Mouse (Mus musculus): ENCODE results near the gene Kit. TPM values are rescaled to one million over a fixed set of nuclear protein-coding genes. Genes with fewer than 3 reads are reported as not detected.

Gene Kit
- total and polyA plus RNA-seq, 2 experiments, result 2.4 to 4.0 TPM

GRCm38 (mm10) chr5:75650566-75650965 lies 75.8 kb downstream of the Kit start:
- H3K79me2 ChIP-seq (ENCODE audit: control insufficient read depth, insufficient read depth, low read length), result no peaks in the 10 kb centered on the region
- no peaks in the 10 kb centered on the region for H3K4me1 ChIP-seq (ENCODE audit: control insufficient read depth, insufficient read depth, low read length)
- no peak overlapping the region for H3K27ac ChIP-seq (replicated peaks; ENCODE audit: insufficient read depth, low read depth, low read length)
- no peak for DNase-seq (ENCODE audit: extremely low read depth, low read depth, low spot score)
- no peak overlapping the region for H3K4me3 ChIP-seq (ENCODE audit: insufficient read depth, low read depth, low read length)
- no peaks in the 10 kb centered on the region for H3K36me3 ChIP-seq (ENCODE audit: control insufficient read depth, insufficient read depth, low read length)
- H3K9ac ChIP-seq (ENCODE audit: low read depth, low read length), result no peak overlapping the region
- no peaks in the 10 kb centered on the region for H3K27me3 ChIP-seq (ENCODE audit: control insufficient read depth, insufficient read depth, low read length)
- TF ChIP-seq POLR2A (IDR thresholded peaks at IDR 0.05; ENCODE audit: extremely low read depth, insufficient read depth, low read length) (no peak), CTCF (IDR thresholded peaks at IDR 0.05; ENCODE audit: low read depth, low read length) (no peak)
- WGBS, result 85% methylated on average over 8 of the region's 8 CpGs

GRCm38 (mm10) chr5:75653431-75653830 lies 78.7 kb downstream of the Kit start:
- 88% methylated on average over 8 of the region's 8 CpGs for WGBS
- H3K4me3 ChIP-seq (ENCODE audit: insufficient read depth, low read depth, low read length), result no peak overlapping the region
- H3K27me3 ChIP-seq (ENCODE audit: control insufficient read depth, insufficient read depth, low read length), result no peaks in the 10 kb centered on the region
- H3K79me2 ChIP-seq (ENCODE audit: control insufficient read depth, insufficient read depth, low read length), result no peaks in the 10 kb centered on the region
- TF ChIP-seq CTCF (IDR thresholded peaks at IDR 0.05; ENCODE audit: low read depth, low read length) (no peak), POLR2A (IDR thresholded peaks at IDR 0.05; ENCODE audit: extremely low read depth, insufficient read depth, low read length) (no peak)
- H3K4me1 ChIP-seq (ENCODE audit: control insufficient read depth, insufficient read depth, low read length), result no peaks in the 10 kb centered on the region
- no peak overlapping the region for H3K9ac ChIP-seq (ENCODE audit: low read depth, low read length)
- no peak for DNase-seq (ENCODE audit: extremely low read depth, low read depth, low spot score)
- no peaks in the 10 kb centered on the region for H3K36me3 ChIP-seq (ENCODE audit: control insufficient read depth, insufficient read depth, low read length)
- no peak overlapping the region for H3K27ac ChIP-seq (replicated peaks; ENCODE audit: insufficient read depth, low read depth, low read length)

- no peak overlapping the region for H3K27ac ChIP-seq (replicated peaks; ENCODE audit: insufficient read depth, low read depth, low read length)
- H3K4me1 ChIP-seq (ENCODE audit: control insufficient read depth, insufficient read depth, low read length), result no peaks in the 10 kb centered on the region
- 90% methylated on average over 6 of the region's 6 CpGs for WGBS
- no peaks in the 10 kb centered on the region for H3K79me2 ChIP-seq (ENCODE audit: control insufficient read depth, insufficient read depth, low read length)
- no peak for TF ChIP-seq CTCF (IDR thresholded peaks at IDR 0.05; ENCODE audit: low read depth, low read length)
- no peak for TF ChIP-seq POLR2A (IDR thresholded peaks at IDR 0.05; ENCODE audit: extremely low read depth, insufficient read depth, low read length)
- H3K36me3 ChIP-seq (ENCODE audit: control insufficient read depth, insufficient read depth, low read length), result no peaks in the 10 kb centered on the region
- H3K27me3 ChIP-seq (ENCODE audit: control insufficient read depth, insufficient read depth, low read length), result no peaks in the 10 kb centered on the region
- H3K4me3 ChIP-seq (ENCODE audit: insufficient read depth, low read depth, low read length), result no peak overlapping the region
- no peak overlapping the region for H3K9ac ChIP-seq (ENCODE audit: low read depth, low read length)
- DNase-seq (ENCODE audit: extremely low read depth, low read depth, low spot score), result no peak
These were observed 83.9 kb downstream of the Kit start for GRCm38 (mm10) chr5:75658575-75658974.

GRCm38 (mm10) chr5:75660342-75660741 lies 85.6 kb downstream of the Kit start:
- TF ChIP-seq CTCF (IDR thresholded peaks at IDR 0.05; ENCODE audit: low read depth, low read length) (no peak), POLR2A (IDR thresholded peaks at IDR 0.05; ENCODE audit: extremely low read depth, insufficient read depth, low read length) (no peak)
- H3K4me3 ChIP-seq (ENCODE audit: insufficient read depth, low read depth, low read length), result no peak overlapping the region
- no peak for DNase-seq (ENCODE audit: extremely low read depth, low read depth, low spot score)
- H3K36me3 ChIP-seq (ENCODE audit: control insufficient read depth, insufficient read depth, low read length), result no peaks in the 10 kb centered on the region
- no peak overlapping the region for H3K27ac ChIP-seq (replicated peaks; ENCODE audit: insufficient read depth, low read depth, low read length)
- H3K79me2 ChIP-seq (ENCODE audit: control insufficient read depth, insufficient read depth, low read length), result no peaks in the 10 kb centered on the region
- 98% methylated on average over 27 of the region's 27 CpGs for WGBS
- H3K27me3 ChIP-seq (ENCODE audit: control insufficient read depth, insufficient read depth, low read length), result no peaks in the 10 kb centered on the region
- H3K9ac ChIP-seq (ENCODE audit: low read depth, low read length), result no peak overlapping the region
- H3K4me1 ChIP-seq (ENCODE audit: control insufficient read depth, insufficient read depth, low read length), result no peaks in the 10 kb centered on the region

- TF ChIP-seq POLR2A (IDR thresholded peaks at IDR 0.05; ENCODE audit: extremely low read depth, insufficient read depth, low read length), result no peak
- TF ChIP-seq CTCF (IDR thresholded peaks at IDR 0.05; ENCODE audit: low read depth, low read length), result no peak
- Histone ChIP-seq H3K36me3 (ENCODE audit: control insufficient read depth, insufficient read depth, low read length) (no peaks in the 10 kb centered on the region), H3K27ac (replicated peaks; ENCODE audit: insufficient read depth, low read depth, low read length) (no peak overlapping the region), H3K79me2 (ENCODE audit: control insufficient read depth, insufficient read depth, low read length) (no peaks in the 10 kb centered on the region), H3K4me3 (ENCODE audit: insufficient read depth, low read depth, low read length) (no peak overlapping the region), H3K27me3 (ENCODE audit: control insufficient read depth, insufficient read depth, low read length) (no peaks in the 10 kb centered on the region), H3K9ac (ENCODE audit: low read depth, low read length) (no peak overlapping the region), H3K4me1 (ENCODE audit: control insufficient read depth, insufficient read depth, low read length) (no peaks in the 10 kb centered on the region)
- 89% methylated on average over 12 of the region's 12 CpGs for WGBS
- DNase-seq (ENCODE audit: extremely low read depth, low read depth, low spot score), result no peak
These were observed 87.8 kb downstream of the Kit start for GRCm38 (mm10) chr5:75662466-75662865.

GRCm38 (mm10) chr5:75663768-75664167 lies 89.1 kb downstream of the Kit start:
- WGBS, result 85% methylated on average over 2 of the region's 2 CpGs
- Histone ChIP-seq H3K9ac (ENCODE audit: low read depth, low read length) (no peak overlapping the region), H3K4me3 (ENCODE audit: insufficient read depth, low read depth, low read length) (no peak overlapping the region), H3K4me1 (ENCODE audit: control insufficient read depth, insufficient read depth, low read length) (no peaks in the 10 kb centered on the region), H3K27me3 (ENCODE audit: control insufficient read depth, insufficient read depth, low read length) (no peaks in the 10 kb centered on the region), H3K27ac (replicated peaks; ENCODE audit: insufficient read depth, low read depth, low read length) (no peak overlapping the region), H3K36me3 (ENCODE audit: control insufficient read depth, insufficient read depth, low read length) (no peaks in the 10 kb centered on the region), H3K79me2 (ENCODE audit: control insufficient read depth, insufficient read depth, low read length) (no peaks in the 10 kb centered on the region)
- no peak for DNase-seq (ENCODE audit: extremely low read depth, low read depth, low spot score)
- TF ChIP-seq CTCF (IDR thresholded peaks at IDR 0.05; ENCODE audit: low read depth, low read length) (no peak), POLR2A (IDR thresholded peaks at IDR 0.05; ENCODE audit: extremely low read depth, insufficient read depth, low read length) (no peak)

All from liver, adult 2 months (tissue).